Mouse (Mus musculus): Measurements from ENCODE around the gene Ctsl.
A peak's percentile ranks its signal among the peaks of the same experiment; 100 is the strongest.

Gene Ctsl

DNA sequence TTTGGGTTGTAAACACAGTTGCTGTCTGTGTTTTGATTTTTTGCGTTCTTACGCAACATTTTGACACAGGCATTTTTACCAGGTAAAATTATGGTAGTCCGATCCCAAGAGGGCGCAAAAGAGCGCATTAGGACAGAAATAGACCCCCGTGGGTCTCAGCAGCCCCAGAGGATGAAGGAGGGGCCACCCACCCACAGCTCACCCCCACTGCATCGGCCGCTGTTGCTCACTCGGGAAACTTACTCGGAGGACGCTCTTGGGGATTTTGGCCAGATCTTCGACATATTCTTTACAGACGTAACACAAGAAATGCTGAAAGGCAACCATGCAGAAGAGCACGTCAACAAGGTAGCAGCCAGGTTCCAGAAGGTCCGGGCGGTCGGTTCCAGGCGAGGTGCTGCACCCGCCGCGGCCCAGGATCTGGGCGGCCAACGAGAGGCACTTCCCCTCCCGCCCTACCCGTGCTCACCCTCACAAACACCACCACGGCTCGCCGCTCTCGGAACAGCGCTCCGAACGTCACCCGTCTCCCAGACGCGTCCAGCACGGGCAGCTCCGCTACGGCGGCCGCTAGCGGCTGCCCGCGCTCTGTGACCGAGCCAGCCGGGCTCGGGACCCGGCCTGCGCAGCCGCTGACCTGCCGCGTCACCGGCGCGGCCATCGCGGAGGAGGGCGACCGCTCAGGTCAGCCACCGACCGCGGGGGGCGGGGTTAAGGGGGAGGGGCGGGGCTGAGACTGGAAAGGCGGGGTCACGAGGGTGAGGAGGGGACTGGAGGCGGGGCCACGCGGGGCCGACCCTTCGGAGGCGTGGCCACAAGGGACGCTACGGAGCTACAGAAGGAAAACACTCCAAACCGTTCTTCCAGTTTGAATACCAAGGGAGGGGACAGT lies 58.4 kb downstream of the Ctsl start, which contains the start of gene Aaed1:
Gene Aaed1, minus strand, starts transcription at position 687 of the 892 bp plus-strand sequence.
- DNase-seq (ENCODE audit: low spot score), result peak; percentile 94

DNA sequence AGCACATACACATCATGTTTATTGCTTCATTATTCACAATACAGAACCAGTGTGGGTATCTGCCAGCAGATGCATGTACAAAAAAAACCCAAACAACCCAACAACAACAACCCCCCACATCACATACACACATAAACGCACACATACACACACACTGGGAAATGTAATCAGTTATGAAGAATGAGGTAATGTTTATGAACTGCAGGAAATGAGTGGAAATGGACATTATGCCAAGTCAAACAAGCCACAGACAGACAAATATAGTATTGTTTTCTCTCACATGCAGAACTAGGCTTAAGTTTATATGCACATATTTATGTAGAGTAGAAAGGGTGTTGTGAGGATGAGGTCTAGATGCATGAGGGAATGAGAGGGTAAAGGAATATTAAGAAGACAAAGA lies 59.4 kb downstream of the Ctsl start:
- DNase-seq (ENCODE audit: low spot score), result no peak

DNA sequence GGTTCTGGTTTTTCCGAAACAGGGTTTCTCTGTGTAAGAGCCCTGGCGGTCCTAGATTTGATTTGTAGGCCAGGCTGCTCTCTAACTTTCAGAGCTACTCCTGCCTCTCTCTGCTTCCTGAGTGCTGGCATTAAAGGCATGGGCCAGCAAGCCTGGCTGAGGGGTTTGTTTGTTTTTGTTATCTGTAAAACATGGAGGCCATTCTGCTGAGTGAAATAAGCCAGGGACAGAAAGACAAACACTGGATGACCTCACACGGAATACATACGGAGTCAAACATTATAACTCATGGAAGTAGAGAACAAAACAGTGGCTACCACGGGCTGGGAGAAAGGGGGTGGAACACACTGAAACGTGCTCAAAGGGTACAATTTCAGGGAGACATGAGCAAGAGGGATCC lies 60.1 kb downstream of the Ctsl start:
- no peak for DNase-seq (ENCODE audit: low spot score)

DNA sequence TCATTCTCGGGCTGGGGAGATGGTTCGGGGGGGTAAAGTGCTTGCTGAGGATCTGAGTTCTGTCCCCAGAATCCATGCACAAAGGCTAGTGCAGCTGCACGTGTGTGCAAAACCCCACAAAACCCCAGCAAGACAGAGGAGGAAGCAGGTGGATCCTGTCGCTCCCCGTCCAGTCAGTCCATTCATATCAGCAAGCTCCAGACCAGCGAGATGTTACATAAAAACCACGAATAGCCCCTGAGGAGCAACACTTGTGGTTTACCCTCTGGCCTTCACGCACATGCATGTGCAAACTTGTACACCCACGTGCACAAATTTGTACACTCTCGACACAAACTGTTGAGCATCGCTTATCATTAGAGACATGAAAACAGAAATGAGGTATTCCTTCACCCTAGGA lies 60.8 kb downstream of the Ctsl start:
- DNase-seq (ENCODE audit: low spot score), result no peak

Measured in retina, embryonic 14.5 days (tissue).